Mouse (Mus musculus) layer of hippocampus, adult 9-10 months (tissue): ENCODE measurements around the gene Entr1.

Experiments
- DNase-seq: peaks from one replicate; pipeline ENCODE4 v3.0.0; 2022; ENCODE audit warnings: low spot score

Gene Entr1

DNA sequence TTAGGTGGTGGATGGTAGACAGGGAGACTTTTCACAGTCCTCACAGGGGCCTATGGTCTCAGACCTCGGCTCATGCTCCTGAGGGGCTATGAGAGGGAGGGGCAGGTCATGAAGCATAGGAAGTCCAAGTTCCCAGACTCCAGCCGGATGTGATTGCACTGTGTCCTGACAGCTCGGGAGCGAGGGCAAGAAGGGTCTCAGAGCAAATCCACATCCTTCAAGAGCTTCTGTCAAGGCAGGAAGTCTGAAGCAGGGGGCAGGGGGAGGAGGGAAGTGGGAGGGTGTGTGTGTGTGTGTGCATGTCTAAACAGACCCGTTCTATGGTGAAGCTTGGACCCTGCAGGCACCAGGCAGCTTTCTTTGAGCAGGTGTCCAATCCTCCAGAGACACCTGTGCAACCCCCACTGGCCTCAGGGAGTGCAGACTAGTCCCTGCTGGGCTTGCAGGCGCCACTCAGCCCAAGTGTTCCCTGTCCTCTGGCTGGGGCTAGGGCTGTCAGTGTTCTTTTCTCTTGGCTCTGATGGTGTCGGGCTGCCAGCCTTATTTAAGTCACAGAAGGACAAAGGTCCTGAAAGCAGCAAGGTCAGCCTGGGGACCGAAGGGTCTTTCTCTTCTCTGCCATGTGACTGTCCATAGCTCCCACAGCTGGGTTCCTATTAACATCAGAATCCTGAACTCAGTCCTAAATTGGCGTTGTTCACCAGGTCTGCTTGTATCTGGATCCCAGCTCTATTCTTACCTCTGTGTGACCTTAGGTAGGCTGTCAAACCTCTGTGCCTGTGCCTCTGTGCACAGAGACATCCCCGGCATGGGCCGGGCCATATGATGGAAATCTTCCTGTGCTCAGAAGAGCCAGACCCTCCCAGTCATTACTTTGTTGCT, 46.3 kb downstream of the Entr1 start:
- DNase-seq, result no peak

GRCm38 (mm10) chr2:26342044-26342443, 47.1 kb downstream of the Entr1 start:
- DNase-seq, result no peak

- DNase-seq, result no peak
Measured at GRCm38 (mm10) chr2:26341510-26341981, 47.6 kb downstream of the Entr1 start.

DNA sequence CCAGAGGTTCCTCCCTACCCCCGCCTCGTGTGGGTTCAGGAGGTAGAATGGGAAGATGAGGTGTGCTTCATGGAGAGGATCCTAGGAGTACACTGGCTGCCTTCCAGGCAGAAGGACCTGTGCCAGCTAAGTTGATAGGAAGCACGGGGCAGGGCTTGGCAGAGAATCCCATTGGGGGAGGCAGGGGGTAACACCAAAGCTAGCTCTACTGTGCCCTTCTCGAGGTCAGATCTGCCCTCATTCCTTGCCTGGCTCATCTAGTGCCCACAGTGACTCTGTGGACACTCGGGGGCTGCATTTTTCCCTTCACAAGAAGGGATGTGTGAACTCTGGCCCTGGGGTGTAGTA, 49.9 kb downstream of the Entr1 start:
- no peak for DNase-seq

- DNase-seq, result no peak
Measured at GRCm38 (mm10) chr2:26338302-26339203, 50.6 kb downstream of the Entr1 start.
